9 mouse cellular contexts compared by ENCODE assay signal in genomic region chr3:122939215-122939614, GRCm38 (mm10). TPM values are rescaled to one million over a fixed set of nuclear protein-coding genes. Genes with fewer than 3 reads are reported as not detected.
DNase-seq lines count a peak whose midpoint lies in the region; ATAC-seq and TF ChIP-seq lines count a peak whose summit lies in the region.
"Had no signal": no experiment of that assay in that cellular context is flagged by ENCODE, and none has a peak within 500 bp of the region (broad histone marks: within the 10 kb centered on the region; RNA-seq: fewer than 3 reads in every experiment).

No protein-coding gene starts in this region.

- H3K4me1 ChIP-seq in intestine, postnatal 0 days (replicated peaks; ENCODE audit: control insufficient read depth, insufficient read depth, low read length) = no peaks in the 10 kb centered on the region
- no peaks in the 10 kb centered on the region for H3K4me1 ChIP-seq in intestine, embryonic 16.5 days (ENCODE audit: control insufficient read depth, insufficient read depth, low read length)
- no peaks in the 10 kb centered on the region for H3K4me1 ChIP-seq in MEL (ENCODE audit: control insufficient read depth in 1 of 2, insufficient read depth in 2 of 2, low read length in 2 of 2)
- H3K4me1 ChIP-seq in lung, embryonic 14.5 days (ENCODE audit: insufficient read depth) = no peaks in the 10 kb centered on the region
- H3K4me1 ChIP-seq in midbrain, embryonic 15.5 days = no peaks in the 10 kb centered on the region

- TF ChIP-seq CTCF in intestine, postnatal 0 days (IDR thresholded peaks at IDR 0.05; ENCODE audit: low read depth) = peak; percentile 67
- peak; percentile 20 to 71 (median 29); a peak in 3 of 6 replicates for TF ChIP-seq CTCF in MEL (IDR thresholded peaks at IDR 0.05 in 2 of 3, conservative IDR thresholded peaks at IDR 0.05 in 1 of 3; ENCODE audit: control insufficient read depth in 1 of 3, insufficient read depth in 1 of 3, low read depth in 2 of 3, low read length in 3 of 3, poor library complexity in 1 of 3, severe bottlenecking in 1 of 3)
- TF ChIP-seq CTCF in lung, embryonic 14.5 days (IDR thresholded peaks at IDR 0.05; ENCODE audit: low read depth) = peak; percentile 67

- no peak for TF ChIP-seq EP300 in MEL (IDR thresholded peaks at IDR 0.05; ENCODE audit: low read depth in 1 of 2, low read length in 2 of 2)

- 84% methylated on average over 2 of the region's 2 CpGs for WGBS in intestine, postnatal 0 days
- 75% methylated on average over 2 of the region's 2 CpGs for WGBS in intestine, embryonic 16.5 days
- WGBS in lung, embryonic 14.5 days = 67% methylated on average over 2 of the region's 2 CpGs
- WGBS in midbrain, embryonic 15.5 days = 80% methylated on average over 2 of the region's 2 CpGs

- peak; percentile 77 for TF ChIP-seq RAD21 in MEL (IDR thresholded peaks at IDR 0.05; ENCODE audit: low read depth, low read length)

- no peak overlapping the region for H3K27ac ChIP-seq in intestine, postnatal 0 days (ENCODE audit: low read depth, low read length)
- H3K27ac ChIP-seq in intestine, embryonic 16.5 days (ENCODE audit: low read length) = no peak overlapping the region
- H3K27ac ChIP-seq in MEL (ENCODE audit: control insufficient read depth, low read depth, low read length) = no peak overlapping the region
- no peak overlapping the region for H3K27ac ChIP-seq in lung, embryonic 14.5 days (ENCODE audit: low read depth)
- no peak overlapping the region for H3K27ac ChIP-seq in midbrain, embryonic 15.5 days

- no peak for ATAC-seq in intestine, postnatal 0 days
- ATAC-seq in intestine, embryonic 16.5 days = no peak
- no peak for ATAC-seq in lung, embryonic 14.5 days (ENCODE audit: insufficient read depth)
- ATAC-seq in midbrain, embryonic 15.5 days (replicated peaks) = no peak

- no peaks in the 10 kb centered on the region for H3K27me3 ChIP-seq in intestine, postnatal 0 days (replicated peaks; ENCODE audit: control insufficient read depth, insufficient read depth, low read length)
- H3K27me3 ChIP-seq in intestine, embryonic 16.5 days (replicated peaks; ENCODE audit: control insufficient read depth, insufficient read depth, low read length) = no peaks in the 10 kb centered on the region
- no peaks in the 10 kb centered on the region for H3K27me3 ChIP-seq in MEL (ENCODE audit: control insufficient read depth in 1 of 2, insufficient read depth in 2 of 2, low read length in 2 of 2)
- no peaks in the 10 kb centered on the region for H3K27me3 ChIP-seq in lung, embryonic 14.5 days (ENCODE audit: insufficient read depth, low read length)
- H3K27me3 ChIP-seq in midbrain, embryonic 15.5 days (replicated peaks) = no peaks in the 10 kb centered on the region

- no peaks in the 10 kb centered on the region for H3K9me3 ChIP-seq in intestine, postnatal 0 days (ENCODE audit: control insufficient read depth)
- no peaks in the 10 kb centered on the region for H3K9me3 ChIP-seq in intestine, embryonic 16.5 days (ENCODE audit: control insufficient read depth, low read length)
- no peaks in the 10 kb centered on the region for H3K9me3 ChIP-seq in MEL (replicated peaks; ENCODE audit: insufficient read depth, low read length)
- no peaks in the 10 kb centered on the region for H3K9me3 ChIP-seq in lung, embryonic 14.5 days (ENCODE audit: low read depth, low read length)
- no peaks in the 10 kb centered on the region for H3K9me3 ChIP-seq in midbrain, embryonic 15.5 days

- no peak for TF ChIP-seq POLR2A in MEL (IDR thresholded peaks at IDR 0.05; ENCODE audit: control insufficient read depth in 1 of 2, insufficient read depth in 1 of 2, low read depth in 1 of 2, low read length in 2 of 2, poor library complexity in 1 of 2)

- DNase-seq in A20 (ENCODE audit: low read depth, low spot score) (peak; percentile 48), MEL (ENCODE audit: low read depth, low spot score) (peak; percentile 55)
- peak; percentile 49 to 60 for DNase-seq in gastrocnemius, adult 8-10 months (ENCODE audit: low spot score in 2 of 2)
- DNase-seq in lung, embryonic 14.5 days = peak; percentile 88
- DNase-seq in frontal cortex, postnatal 25 days (ENCODE audit: low spot score in 2 of 2) = no peak

- no peaks in the 10 kb centered on the region for H3K79me2 ChIP-seq in MEL (ENCODE audit: control insufficient read depth, insufficient read depth, low read length, poor library complexity)

- H3K9ac ChIP-seq in intestine, postnatal 0 days (ENCODE audit: low read depth, low read length) = no peak overlapping the region
- no peak overlapping the region for H3K9ac ChIP-seq in intestine, embryonic 16.5 days (ENCODE audit: low read depth, low read length)
- H3K9ac ChIP-seq in MEL (ENCODE audit: control insufficient read depth, low read depth, low read length, poor library complexity, severe bottlenecking) = no peak overlapping the region
- no peak overlapping the region for H3K9ac ChIP-seq in lung, embryonic 14.5 days
- H3K9ac ChIP-seq in midbrain, embryonic 15.5 days = no peak overlapping the region

- H3K4me3 ChIP-seq in intestine, postnatal 0 days (ENCODE audit: low read depth, low read length) = no peak overlapping the region
- H3K4me3 ChIP-seq in intestine, embryonic 16.5 days (ENCODE audit: low read length) = no peak overlapping the region
- H3K4me3 ChIP-seq in MEL (ENCODE audit: control insufficient read depth in 1 of 2, insufficient read depth in 1 of 2, low read depth in 2 of 2, low read length in 2 of 2) = no peak overlapping the region
- no peak overlapping the region for H3K4me3 ChIP-seq in lung, embryonic 14.5 days (ENCODE audit: low read depth, low read length)
- H3K4me3 ChIP-seq in midbrain, embryonic 15.5 days = no peak overlapping the region
- H3K4me3 ChIP-seq: myocyte had no signal

- no peak overlapping the region for H3K4me2 ChIP-seq in intestine, postnatal 0 days (replicated peaks; ENCODE audit: low read depth)
- H3K4me2 ChIP-seq in intestine, embryonic 16.5 days (ENCODE audit: low read depth, low read length) = no peak overlapping the region
- H3K4me2 ChIP-seq in lung, embryonic 14.5 days = no peak overlapping the region
- H3K4me2 ChIP-seq in midbrain, embryonic 15.5 days = no peak overlapping the region

- H3K36me3 ChIP-seq in intestine, postnatal 0 days (ENCODE audit: control insufficient read depth, insufficient read depth) = peaks cover 6% of the 10 kb centered on the region
- no peaks in the 10 kb centered on the region for H3K36me3 ChIP-seq in intestine, embryonic 16.5 days (ENCODE audit: control insufficient read depth, insufficient read depth, low read length)
- H3K36me3 ChIP-seq in MEL (ENCODE audit: control insufficient read depth in 1 of 2, insufficient read depth in 2 of 2, low read length in 2 of 2) = no peaks in the 10 kb centered on the region
- H3K36me3 ChIP-seq in lung, embryonic 14.5 days (ENCODE audit: insufficient read depth) = 0 out of 2 replicates have a peak, but pooled peaks cover under 1% of the 10 kb centered on the region
- no peaks in the 10 kb centered on the region for H3K36me3 ChIP-seq in midbrain, embryonic 15.5 days (replicated peaks)

TF ChIP-seq in MEL, 35 proteins besides CTCF, POLR2A, EP300 and RAD21 (continues in another document):
- TF ChIP-seq ZC3H11A (IDR thresholded peaks at IDR 0.05; ENCODE audit: low read depth, low read length) (peak; percentile 59), SMC3 (IDR thresholded peaks at IDR 0.05; ENCODE audit: low read depth, low read length) (peak; percentile 75)

RNA-seq across cellular contexts. Expression of gene 1810037I17Rik, which starts 15.2 kb away (rescaled TPM):
- polyA plus RNA-seq in intestine, postnatal 0 days (2015; fragmentation: Nextera tagmentation; extraction: Ambion mirVana) = 222 and 229 TPM in 2 replicates
- 128 and 131 TPM in 2 replicates for polyA plus RNA-seq in intestine, embryonic 16.5 days (2015; fragmentation: Nextera tagmentation; extraction: Ambion mirVana)
- 43.2 and 47.3 TPM in 2 replicates for total RNA-seq in MEL (2012; rRNA removed)
- polyA plus RNA-seq in MEL (2012; ENCODE audit: insufficient read depth in 1 of 2, insufficient read length in 2 of 2, low read depth in 1 of 2, low replicate concordance in 2 of 2, missing spikeins in 1 of 2) = 10 to 100 TPM in 1 of 2 experiments, not detected in 1; 64.9 TPM
- total RNA-seq in gastrocnemius, adult 8-10 months (2022) = 10 to 100 TPM; 21.3 to 24.1 (median 23.1) TPM
- polyA plus RNA-seq in lung, embryonic 14.5 days (2014; fragmentation: Nextera tagmentation; extraction: Ambion mirVana) = 81.0 and 88.5 TPM in 2 replicates
- 61.9 and 65.0 TPM in 2 replicates for polyA plus RNA-seq in midbrain, embryonic 15.5 days (2015; fragmentation: Nextera tagmentation; extraction: Ambion mirVana)

RNA-seq across cellular contexts. Expression of gene Gm10959, which starts 20.1 kb away (rescaled TPM):
- polyA plus RNA-seq in intestine, postnatal 0 days (2015; fragmentation: Nextera tagmentation; extraction: Ambion mirVana) = not detected in 2 replicates
- not detected in 2 replicates for polyA plus RNA-seq in intestine, embryonic 16.5 days (2015; fragmentation: Nextera tagmentation; extraction: Ambion mirVana)
- total RNA-seq in MEL (2012; rRNA removed) = not detected in 2 replicates
- polyA plus RNA-seq in MEL (2012; ENCODE audit: insufficient read depth in 1 of 2, insufficient read length in 2 of 2, low read depth in 1 of 2, low replicate concordance in 2 of 2, missing spikeins in 1 of 2) = not detected
- not detected for total RNA-seq in gastrocnemius, adult 8-10 months (2022)
- polyA plus RNA-seq in lung, embryonic 14.5 days (2014; fragmentation: Nextera tagmentation; extraction: Ambion mirVana) = not detected in 2 replicates
- not detected in 2 replicates for polyA plus RNA-seq in midbrain, embryonic 15.5 days (2015; fragmentation: Nextera tagmentation; extraction: Ambion mirVana)
- polyA plus RNA-seq: myocyte had no signal

RNA-seq across cellular contexts. Expression of gene Fabp2, which starts 44.3 kb away (rescaled TPM):
- polyA plus RNA-seq in intestine, postnatal 0 days (2015; fragmentation: Nextera tagmentation; extraction: Ambion mirVana) = 14,903 and 15,973 TPM in 2 replicates
- polyA plus RNA-seq in intestine, embryonic 16.5 days (2015; fragmentation: Nextera tagmentation; extraction: Ambion mirVana) = 1,335 and 2,162 TPM in 2 replicates
- total RNA-seq in MEL (2012; rRNA removed) = not detected in 2 replicates
- not detected for polyA plus RNA-seq in MEL (2012; ENCODE audit: insufficient read depth in 1 of 2, insufficient read length in 2 of 2, low read depth in 1 of 2, low replicate concordance in 2 of 2, missing spikeins in 1 of 2)
- total RNA-seq in gastrocnemius, adult 8-10 months (2022) = not detected
- polyA plus RNA-seq in lung, embryonic 14.5 days (2014; fragmentation: Nextera tagmentation; extraction: Ambion mirVana) = not detected in 2 replicates
- 0.76 TPM in 1 of 2 replicates, not detected in the other for polyA plus RNA-seq in midbrain, embryonic 15.5 days (2015; fragmentation: Nextera tagmentation; extraction: Ambion mirVana)
- polyA plus RNA-seq: myocyte had no signal

RNA-seq across cellular contexts. Expression of gene Usp53, which starts 45.1 kb away (rescaled TPM):
- polyA plus RNA-seq in intestine, postnatal 0 days (2015; fragmentation: Nextera tagmentation; extraction: Ambion mirVana) = 6.1 and 7.1 TPM in 2 replicates
- 6.6 and 9.2 TPM in 2 replicates for polyA plus RNA-seq in intestine, embryonic 16.5 days (2015; fragmentation: Nextera tagmentation; extraction: Ambion mirVana)
- 2.0 and 2.6 TPM in 2 replicates for total RNA-seq in MEL (2012; rRNA removed)
- 1 to 10 TPM in 1 of 2 experiments, not detected in 1; 2.7 TPM for polyA plus RNA-seq in MEL (2012; ENCODE audit: insufficient read depth in 1 of 2, insufficient read length in 2 of 2, low read depth in 1 of 2, low replicate concordance in 2 of 2, missing spikeins in 1 of 2)
- total RNA-seq in gastrocnemius, adult 8-10 months (2022) = 10 to 100 TPM in 2 of 4 experiments, 1 to 10 TPM in 2; 8.0 to 14.5 (median 10.0) TPM
- polyA plus RNA-seq in lung, embryonic 14.5 days (2014; fragmentation: Nextera tagmentation; extraction: Ambion mirVana) = 7.2 and 8.2 TPM in 2 replicates
- 11.1 and 12.1 TPM in 2 replicates for polyA plus RNA-seq in midbrain, embryonic 15.5 days (2015; fragmentation: Nextera tagmentation; extraction: Ambion mirVana)

Comparison
In these comparisons a context has a peak if more than half of its experiments do, and no peak if none do; other contexts are left out.
1. DNase-seq: peak in A20 (single experiment), MEL (single experiment), gastrocnemius, adult 8-10 months (2 of 2) and lung, embryonic 14.5 days (single experiment); none in frontal cortex, postnatal 25 days (0 of 2).
2. RNA of gene Fabp2, which starts 44.3 kb away (polyA plus RNA-seq): 14,903 to 15,973 TPM in intestine, postnatal 0 days and 1,335 to 2,162 TPM in intestine, embryonic 16.5 days; 0.76 TPM in midbrain, embryonic 15.5 days, not detected in MEL and not detected in lung, embryonic 14.5 days; every median in the first group is over 100 times any median in the second.
3. Peak in every context shown above with its lines, with median percentiles within 50 percentile points of each other: CTCF ChIP-seq.